Mouse (Mus musculus): ENCODE data around the gene Olfml1. TPM values are rescaled to one million over a fixed set of nuclear protein-coding genes. Genes with fewer than 3 reads are reported as not detected.
A peak's percentile ranks its signal among the peaks of the same experiment; 100 is the strongest.

Olfml1 gene
- total RNA-seq (2021): 10 to 100 TPM; 10.3 to 10.8 TPM
- long read RNA-seq, experiment 1, transcript Olfml1-201 (3 exons, 1,685 nt): major isoform, 15 of 17 reads
- long read RNA-seq, experiment 1, partial matches to known transcripts: 0 of 17 reads
- long read RNA-seq, experiment 1, other reads (novel, unspliced or antisense): 2 of 17 reads
- long read RNA-seq, experiment 2, transcript Olfml1-201 (3 exons, 1,685 nt): major isoform, 17 of 17 reads
- long read RNA-seq, experiment 2, partial matches to known transcripts: 0 of 17 reads
- long read RNA-seq, experiment 2, other reads (novel, unspliced or antisense): 0 of 17 reads

DNA sequence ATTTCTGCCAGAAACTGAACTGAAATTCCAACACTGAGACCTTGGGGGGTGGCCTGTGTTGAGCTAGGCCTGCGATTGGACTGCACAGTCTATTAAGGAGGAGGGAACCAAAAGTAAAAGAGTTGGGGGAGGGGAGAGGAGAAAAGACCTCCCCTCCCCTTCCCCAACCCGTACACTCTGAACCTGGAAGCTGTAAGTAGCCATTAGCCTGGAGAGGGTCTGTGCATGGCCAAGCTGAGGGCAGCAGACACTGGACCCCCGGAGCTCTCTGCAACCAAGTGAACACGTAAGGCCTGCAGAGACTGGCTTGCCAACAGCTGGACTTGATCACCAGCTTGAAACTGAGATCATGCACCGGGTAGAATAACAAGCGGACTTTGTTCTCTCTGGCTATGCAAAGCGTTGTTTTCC lies at the start of gene Olfml1:
TSS of gene Olfml1 (plus strand) at position 186 of the 411 bp plus-strand sequence.
- DNase-seq (ENCODE audit: low spot score in 2 of 2): no peak

DNA sequence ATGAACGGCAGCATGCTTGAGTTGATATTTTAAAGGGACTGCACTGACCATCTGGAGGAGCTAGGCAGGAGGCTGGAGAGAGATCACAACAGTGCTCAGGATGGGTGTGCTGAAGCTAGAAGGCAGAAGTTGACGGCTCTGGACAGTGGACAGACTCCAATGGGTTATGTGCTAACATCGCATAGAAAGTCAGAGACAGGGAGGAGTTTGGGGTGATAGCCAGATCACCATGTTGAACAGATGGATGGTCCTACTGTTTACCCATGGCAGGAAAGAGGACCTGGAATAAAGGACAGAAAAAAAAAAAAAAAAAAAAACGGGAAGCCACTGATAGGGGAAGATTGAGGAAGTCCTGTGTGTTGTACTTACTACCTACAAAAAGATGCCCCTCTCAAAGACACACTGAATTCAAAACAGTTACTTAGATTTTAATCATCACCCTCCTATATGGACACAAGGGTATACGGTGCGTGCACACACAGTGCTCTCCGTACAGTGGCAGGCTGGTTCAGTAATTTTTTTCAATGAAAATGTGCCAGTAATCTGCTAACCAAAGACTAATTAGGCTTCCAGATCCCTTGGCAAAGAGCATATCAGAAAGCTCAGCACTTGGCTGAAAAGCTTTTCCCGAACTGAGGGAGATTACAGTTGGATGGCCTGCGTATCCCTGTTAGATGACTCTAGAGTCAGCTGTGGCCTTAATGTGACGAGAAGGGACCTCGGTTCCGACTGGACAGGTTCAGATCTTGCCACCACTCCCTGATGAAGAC lies 47.8 kb upstream of the Olfml1 start:
- DNase-seq (ENCODE audit: low spot score in 2 of 2): no peak

DNA sequence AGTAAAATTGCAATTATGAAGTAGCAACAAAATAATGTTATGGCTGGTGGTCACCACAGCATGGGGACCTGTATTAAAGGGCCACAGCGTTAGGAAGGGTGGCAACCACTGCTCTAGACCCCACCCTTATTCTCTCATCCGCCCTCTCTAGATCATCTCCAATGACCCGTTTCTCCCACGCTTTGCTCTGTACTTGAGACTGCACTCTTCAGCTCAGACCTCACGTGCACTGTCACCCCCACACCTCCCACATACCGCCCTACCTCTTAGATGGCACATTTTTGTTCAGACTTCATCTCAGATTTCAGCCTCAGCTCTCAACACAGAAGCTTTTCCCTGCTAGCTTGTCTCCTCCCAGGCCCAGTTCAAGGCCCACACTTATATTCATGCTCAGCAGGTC lies 45.8 kb upstream of the Olfml1 start:
- no peak for DNase-seq (ENCODE audit: low spot score in 2 of 2)

DNA sequence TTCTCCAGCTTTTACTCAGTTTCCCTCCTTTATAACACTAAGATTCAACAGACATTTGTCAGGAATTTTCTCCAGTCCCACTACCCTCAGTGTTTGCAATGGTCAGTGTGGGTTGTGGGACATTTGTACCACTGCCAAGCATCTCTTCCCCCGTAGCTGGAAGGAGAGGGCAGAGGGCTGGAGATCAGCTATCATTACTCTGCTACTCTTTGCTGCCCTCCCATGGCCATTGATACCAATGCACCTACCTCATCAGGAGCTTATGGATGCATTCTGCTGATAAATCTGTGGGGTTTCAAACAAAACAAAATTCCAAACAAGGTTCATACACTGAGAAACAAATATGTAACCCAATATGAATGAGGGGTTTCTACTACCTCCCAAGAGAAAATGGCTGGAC lies 40.9 kb upstream of the Olfml1 start:
- peak; percentile 54 to 63 for DNase-seq (ENCODE audit: low spot score in 2 of 2)

DNA sequence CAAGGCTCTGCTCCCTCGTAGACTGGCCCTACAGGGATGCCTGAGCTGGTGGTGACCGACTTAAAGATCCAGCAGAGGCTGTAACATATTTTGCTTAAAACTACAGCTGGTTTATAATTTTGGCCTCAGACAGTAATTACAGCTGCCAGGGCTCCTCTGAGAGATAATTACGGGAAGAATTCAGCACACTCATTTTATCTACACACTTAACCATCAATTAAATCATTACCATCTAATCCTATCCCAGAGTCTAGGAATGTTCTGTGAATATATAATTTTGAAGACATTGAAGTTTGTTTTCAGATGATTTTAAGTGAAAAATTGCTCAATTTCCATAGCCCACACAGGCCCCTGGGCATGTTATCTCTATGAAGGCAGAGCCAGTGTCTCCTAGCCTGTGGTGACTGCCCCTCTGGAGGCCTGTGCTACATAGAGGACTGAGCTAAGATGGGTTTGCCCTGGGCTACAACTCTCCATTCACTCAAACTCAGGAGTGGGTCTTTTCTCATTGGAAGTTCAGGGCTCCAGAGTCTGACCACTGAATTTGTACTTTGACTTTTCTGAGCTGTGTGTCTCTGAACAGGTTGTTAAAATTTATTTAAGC lies 39.0 kb upstream of the Olfml1 start:
- no peak for DNase-seq (ENCODE audit: low spot score in 2 of 2)

DNA sequence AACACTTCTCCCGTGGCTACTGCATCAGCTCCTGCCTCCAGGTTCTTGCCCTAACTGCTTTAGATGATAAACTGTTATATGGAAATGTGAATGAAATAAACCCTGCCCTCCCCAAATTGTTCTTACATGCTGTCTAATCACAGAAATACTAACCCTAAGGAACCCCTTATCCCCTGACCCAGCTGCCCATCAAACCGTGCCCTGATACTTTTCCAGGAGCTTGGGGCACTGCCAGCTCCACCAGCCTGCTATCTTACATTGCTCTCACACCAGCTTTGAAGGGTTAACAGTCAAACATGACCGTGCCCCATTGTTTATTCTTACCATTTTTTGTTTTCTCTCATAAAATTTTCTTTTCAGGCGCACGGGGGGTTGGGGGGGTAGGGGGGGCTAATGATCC lies 37.9 kb upstream of the Olfml1 start:
- no peak for DNase-seq (ENCODE audit: low spot score in 2 of 2)

DNA sequence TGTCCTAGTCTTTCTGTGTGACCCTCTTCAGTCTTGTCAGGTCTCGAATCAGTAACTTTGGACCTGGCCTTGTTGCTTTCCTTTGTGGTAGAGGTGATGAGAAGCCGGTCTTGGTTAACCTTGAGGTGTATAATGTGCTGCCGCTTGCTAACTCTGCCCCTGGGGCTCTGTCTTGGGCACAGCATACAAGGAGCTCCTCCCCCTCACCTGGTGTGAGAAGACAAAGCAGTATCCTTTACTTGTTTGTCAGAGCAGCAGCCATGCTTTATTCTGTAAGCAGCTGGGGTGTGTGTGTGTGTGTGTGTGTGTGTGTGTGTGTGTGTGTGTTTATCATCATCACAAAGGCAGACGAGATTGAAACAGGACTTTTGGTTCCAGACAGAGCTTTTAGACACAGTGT lies 31.9 kb upstream of the Olfml1 start:
- DNase-seq (ENCODE audit: low spot score in 2 of 2): no peak

DNA sequence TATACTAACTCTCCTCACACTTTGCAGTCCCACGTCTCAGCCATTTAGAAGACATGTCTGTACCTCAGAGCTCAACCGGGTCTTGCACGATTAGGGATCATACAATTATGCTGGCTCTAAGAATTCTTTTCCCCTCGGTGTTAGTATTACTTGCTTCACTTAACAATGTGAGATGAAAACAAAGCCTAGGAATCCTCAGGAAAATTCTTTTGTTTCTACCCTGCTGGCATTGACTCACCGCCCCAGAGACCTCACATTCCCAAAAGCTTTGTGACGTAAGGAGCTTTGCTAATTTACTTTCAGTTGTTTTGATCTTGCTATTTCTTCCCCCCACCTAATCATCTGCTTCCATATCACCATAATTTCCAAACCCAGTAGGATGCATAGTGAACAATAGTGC lies 30.7 kb upstream of the Olfml1 start:
- DNase-seq (ENCODE audit: low spot score in 2 of 2): no peak

DNA sequence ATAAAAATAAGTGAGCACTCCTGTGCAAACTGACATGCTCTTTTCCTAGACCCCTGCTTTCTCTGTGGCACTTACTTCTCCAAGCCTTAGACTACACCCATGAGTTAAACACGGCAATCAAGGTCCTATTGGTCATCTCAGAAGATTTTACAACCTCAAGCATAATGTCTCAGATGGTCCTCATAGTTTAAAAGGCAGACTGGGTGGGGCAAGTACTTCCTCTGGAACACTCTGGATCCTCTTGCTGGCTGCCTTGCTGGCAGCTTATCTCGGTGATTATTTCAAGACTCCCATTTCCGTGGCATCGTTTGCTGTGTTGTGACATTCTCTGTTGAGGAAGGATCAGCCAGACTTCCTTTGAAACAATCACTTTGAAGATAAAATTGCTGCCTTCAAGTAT lies 27.2 kb upstream of the Olfml1 start:
- no peak for DNase-seq (ENCODE audit: low spot score in 2 of 2)

DNA sequence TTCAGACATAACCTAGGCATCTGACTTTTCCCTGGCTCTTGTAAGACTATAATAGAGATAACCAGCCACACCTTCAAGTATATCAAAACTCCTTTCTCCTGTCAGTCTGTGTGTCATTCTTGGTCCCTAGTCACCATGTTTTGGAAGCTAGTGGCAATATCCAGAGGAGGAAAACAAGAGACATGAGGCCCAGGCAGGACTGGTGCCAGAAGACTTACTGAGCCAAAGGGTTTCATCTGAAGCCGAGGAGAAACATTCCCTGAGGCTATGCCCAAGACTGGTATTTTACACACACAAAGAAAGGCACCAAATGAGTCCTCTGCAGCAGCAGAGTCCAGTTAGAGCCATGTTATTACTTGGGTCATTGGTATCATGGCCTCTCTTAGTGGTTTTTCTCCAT lies 22.2 kb upstream of the Olfml1 start:
- no peak for DNase-seq (ENCODE audit: low spot score in 2 of 2)

DNA sequence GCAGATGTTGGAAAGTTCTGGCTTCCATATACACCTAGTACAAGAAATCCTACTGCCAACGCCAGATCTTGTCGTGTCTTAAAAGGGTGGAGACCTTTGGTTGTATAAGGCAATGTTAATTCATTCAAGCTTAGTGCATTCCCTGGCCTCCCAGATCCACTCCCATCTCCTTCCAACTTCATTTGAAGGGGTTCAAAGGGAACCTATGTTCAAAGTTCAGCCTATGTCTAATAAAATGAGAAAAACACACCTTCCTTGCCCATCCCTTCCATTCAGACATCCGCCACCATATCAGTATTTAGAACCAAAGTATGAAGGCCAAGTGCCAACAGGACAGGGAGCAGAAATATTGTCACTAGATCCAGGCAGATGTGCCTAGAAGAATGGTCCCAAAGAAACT lies 19.4 kb upstream of the Olfml1 start:
- no peak for DNase-seq (ENCODE audit: low spot score in 2 of 2)

DNA sequence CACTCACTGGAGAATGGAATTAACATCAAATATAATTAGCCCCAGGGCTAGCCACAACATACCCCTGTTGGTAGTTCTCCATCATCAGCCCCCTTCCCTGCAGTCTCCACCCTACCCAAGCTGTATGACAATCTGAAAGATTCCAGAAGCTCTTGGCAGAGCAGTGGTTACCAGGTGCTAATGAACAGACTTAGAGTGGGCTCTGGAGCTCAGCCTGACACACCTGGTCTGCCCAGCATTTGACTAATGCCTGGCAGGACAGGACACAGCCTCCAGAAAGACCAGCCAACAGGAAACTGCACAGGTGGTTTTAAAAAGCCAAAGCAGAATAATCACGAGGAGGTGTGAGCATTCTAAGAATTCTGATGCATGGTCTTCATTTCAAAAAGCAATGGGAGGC lies 13.8 kb upstream of the Olfml1 start:
- DNase-seq (ENCODE audit: low spot score in 2 of 2): no peak

DNA sequence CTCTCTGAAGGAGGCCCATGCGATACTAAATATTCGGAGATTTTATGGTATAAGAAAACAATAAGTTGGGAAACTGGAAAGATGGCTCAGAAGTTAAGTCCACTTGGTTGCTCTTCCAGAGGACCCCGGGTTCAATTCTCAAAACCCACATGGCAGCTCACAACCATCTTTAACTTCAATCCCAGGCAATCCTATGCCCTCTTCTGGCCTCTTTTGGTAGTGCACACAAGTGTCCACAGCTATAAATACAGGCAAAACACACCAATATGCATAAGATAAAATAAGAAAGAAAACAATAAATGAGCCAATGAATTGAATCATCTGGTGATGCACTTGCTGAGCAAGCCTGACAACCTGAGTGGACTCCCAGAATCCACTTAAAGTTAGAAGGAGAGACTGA lies 11.3 kb upstream of the Olfml1 start:
- peak in 1 of 2 experiments; percentile 20 for DNase-seq (ENCODE audit: low spot score in 2 of 2)

DNA sequence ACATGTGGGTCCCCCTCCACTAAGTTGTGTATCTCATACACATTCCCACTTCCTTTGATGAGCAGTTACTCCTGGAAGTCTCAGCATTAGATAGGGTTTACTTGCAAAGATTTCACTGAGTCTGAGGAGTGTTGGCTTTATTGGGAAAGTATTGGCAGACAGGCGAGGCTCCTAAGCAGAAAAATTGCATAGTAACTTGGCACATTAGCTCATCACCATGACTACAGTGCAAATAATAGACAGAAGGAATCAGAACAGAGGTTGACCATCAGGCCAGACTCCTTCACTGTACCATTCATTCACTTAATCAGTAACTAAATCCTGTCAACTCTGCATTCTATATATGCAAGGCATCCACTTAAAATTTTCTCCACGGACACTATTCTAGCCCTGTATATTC lies 6.6 kb upstream of the Olfml1 start:
- no peak for DNase-seq (ENCODE audit: low spot score in 2 of 2)

DNA sequence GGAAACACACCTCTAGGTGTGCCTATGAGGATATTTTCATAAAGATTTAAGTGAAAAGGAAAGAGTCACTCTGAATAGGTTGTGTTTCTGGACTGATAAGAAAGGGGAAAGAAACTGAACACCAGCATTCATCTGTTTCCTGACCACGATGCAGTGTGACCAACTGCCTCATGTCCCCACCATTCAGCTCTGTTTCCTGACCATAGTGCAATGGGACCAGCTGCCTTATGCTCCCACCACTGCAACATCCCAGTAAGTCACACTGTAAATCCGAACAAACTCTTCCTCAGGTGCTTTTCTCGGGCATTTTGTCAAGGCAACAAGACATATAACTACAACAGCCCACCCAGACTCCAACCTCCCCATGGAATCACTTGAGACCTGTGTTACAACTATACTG lies 5.7 kb upstream of the Olfml1 start:
- DNase-seq (ENCODE audit: low spot score in 2 of 2): no peak

DNA sequence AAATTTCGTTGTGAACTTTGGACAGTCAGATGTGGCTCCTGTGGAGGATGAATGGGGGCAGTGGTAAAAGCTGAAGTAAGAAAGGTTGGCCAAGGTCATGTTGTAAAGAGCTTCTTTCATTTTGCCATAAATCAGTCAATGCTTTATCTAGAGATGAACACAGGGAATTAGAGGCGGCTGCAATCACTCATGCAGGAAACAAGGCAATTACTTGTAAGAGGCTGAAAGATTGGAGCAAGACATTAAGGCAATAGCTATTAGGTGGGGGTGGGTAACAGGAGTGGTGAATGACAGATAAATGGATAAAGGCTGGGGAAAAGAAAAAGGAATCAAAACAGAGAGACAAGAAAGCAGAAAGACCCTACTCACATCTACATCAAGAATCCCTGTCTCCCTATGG lies 3.5 kb upstream of the Olfml1 start:
- no peak for DNase-seq (ENCODE audit: low spot score in 2 of 2)

DNA sequence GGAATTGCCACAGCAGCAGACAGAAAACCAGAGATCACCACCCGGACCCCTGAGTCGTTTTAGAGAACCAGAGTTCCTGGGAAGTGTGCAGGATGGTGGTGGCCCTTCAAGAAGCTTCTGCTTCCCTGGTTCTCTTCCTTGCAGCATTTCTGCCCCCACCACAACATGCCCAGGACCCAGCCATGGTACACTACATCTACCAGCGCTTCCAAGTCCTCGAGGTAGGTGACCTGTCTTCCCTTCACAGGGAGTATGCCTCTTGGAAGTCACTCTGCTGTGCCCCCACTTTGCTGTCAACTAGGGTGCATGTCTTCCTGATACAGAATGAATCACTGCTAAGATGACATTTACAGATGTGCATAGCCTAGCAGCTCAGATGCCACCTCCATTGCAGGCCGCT lies 428 bp downstream of the Olfml1 start:
- DNase-seq (ENCODE audit: low spot score in 2 of 2): no peak

DNA sequence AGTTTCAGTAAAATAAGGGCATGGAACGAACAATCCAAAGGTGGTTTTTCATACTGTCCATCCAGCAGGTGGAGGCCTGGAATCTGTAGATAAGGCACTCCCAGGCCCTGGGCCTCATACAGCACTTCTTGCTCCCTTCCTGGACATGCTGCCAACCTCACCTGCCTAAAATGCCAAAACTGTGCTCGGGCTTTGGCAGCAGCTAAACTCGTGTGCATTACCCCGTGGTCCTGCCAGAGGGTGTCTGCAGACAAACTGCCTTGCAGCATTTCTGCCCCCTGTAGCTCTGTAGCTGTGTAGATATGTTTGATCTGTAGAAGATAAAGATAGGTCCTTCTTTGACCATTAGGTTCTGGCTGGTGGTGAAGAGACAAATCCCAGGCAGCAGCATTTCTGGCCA lies 1.7 kb downstream of the Olfml1 start:
- DNase-seq (ENCODE audit: low spot score in 2 of 2): no peak

DNA sequence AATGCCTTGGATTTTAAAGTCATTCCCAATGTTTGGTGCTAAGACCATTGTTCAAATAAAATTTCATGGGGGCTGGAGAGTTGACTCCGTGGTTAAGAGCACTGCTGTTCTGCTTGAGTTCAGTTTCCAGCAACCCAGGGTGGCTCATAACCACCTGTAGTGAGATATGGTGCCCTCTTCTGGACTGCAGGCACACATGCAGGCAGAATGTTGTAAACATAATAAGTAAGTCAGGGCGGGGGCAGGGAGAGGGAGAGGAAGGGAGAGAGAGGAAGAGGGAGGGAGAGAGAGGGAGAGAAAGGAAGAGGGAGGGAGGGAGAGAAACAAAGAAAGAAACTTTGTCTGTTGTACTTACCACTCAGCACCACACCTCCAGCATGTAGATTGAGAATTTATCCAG lies 6.6 kb downstream of the Olfml1 start:
- no peak for DNase-seq (ENCODE audit: low spot score in 2 of 2)

DNA sequence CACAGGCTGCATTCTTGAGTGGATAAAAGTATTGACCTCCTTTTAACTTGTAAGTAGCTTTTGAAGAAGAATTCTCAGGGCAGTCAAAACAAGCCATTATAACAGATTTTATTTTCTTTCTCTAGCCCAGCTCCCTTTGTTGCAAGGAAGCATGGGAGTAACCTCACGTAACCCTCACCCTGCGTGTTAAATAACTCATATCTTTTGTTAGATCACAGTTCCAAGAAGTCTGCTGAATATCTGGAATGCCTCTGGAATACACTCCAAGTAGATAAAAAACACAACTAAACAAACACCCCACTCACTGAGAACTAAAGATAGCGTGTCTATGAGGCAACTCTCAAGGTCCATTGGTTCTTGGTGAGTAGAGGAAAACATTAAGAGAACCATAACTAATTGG lies 7.0 kb downstream of the Olfml1 start:
- DNase-seq (ENCODE audit: low spot score in 2 of 2): no peak

DNA sequence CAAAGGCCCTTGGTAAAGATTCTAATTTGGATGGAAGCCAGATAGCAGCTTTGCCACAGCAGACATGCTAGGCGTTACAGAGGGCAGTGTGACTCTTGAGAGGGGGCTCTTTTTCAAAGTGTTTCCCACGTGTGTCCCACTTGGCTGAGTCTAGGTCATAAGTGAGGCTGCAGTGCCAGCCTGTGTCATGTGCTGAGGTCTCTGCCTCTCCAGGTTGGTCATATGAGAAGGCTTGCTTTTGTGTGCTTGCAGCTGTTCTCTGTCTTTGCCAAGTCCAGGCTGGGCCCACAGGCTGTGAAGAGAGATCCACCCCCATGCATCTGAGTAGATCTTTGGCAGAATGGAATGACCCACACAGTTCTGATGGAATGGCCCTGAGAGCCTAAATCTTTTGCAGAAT lies 25.4 kb downstream of the Olfml1 start:
- peak in 1 of 2 experiments; percentile 3 for DNase-seq (ENCODE audit: low spot score in 2 of 2)

DNA sequence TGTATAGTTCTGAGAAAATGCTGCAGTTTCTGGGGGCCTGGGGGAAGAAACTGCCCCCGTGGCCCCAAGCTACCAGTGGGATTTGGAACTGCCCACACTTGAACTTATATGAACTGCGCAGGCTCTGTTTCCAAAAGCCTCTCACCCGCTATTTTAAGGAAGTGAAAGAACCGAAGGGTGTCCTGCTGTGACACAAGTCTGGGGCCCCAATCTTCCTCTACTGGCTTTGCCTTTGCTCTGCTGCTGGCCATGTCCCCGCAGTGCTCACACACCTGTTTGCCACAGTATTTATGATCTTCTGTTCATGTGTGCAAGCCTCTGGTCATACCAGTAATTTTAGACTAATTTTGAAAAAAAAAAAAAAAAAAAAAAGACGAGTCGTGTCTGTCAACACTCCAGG lies 26.7 kb downstream of the Olfml1 start:
- no peak for DNase-seq (ENCODE audit: low spot score in 2 of 2)
